Mouse (Mus musculus): ENCODE results near the gene Tirap.

DNA sequence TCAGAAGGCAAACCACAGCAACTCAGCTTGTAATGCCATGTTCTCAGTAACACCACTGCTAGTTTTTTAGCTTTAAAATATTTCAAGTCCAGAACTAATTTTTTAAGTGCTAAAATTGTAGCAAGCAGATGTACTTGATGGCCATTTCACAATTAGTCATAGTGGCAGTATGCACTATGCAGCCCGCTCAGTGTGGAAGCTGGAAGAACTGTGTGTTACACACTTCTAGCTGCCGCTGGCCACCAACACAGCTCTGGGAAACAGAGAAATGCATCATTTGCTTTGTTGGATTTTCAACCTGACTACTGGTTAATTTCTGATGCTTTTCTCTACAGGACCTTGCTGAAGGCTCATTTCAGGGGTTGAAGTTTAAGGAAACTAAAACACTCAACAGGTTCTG is 47.3 kb upstream of the Tirap start:
- TF ChIP-seq POLR2A (IDR thresholded peaks at IDR 0.05; ENCODE audit: borderline replicate concordance, insufficient read depth, low read length) = no peak
- TF ChIP-seq CTCF (IDR thresholded peaks at IDR 0.05; ENCODE audit: borderline replicate concordance, insufficient read depth, low read depth, low read length) = no peak

Measured in cerebellum, adult 2 months (tissue).